In genomic region chr15:31309526-31309925, GRCm38 (mm10) we compare ENCODE assay signal across 11 mouse cellular contexts. TPM values are rescaled to one million over a fixed set of nuclear protein-coding genes. Genes with fewer than 3 reads are reported as not detected.
DNase-seq lines count a peak whose midpoint lies in the region; ATAC-seq and TF ChIP-seq lines count a peak whose summit lies in the region.
"Had no signal": no experiment of that assay in that cellular context is flagged by ENCODE, and none has a peak within 500 bp of the region (broad histone marks: within the 10 kb centered on the region; RNA-seq: fewer than 3 reads in every experiment).

No protein-coding gene starts in this region.

- WGBS in kidney, embryonic 15.5 days = 75% methylated on average over 15 of the region's 15 CpGs
- 89% methylated on average over 15 of the region's 15 CpGs for WGBS in thymus, adult 2 months

- H3K27me3 ChIP-seq in kidney, embryonic 15.5 days = no peaks in the 10 kb centered on the region
- no peaks in the 10 kb centered on the region for H3K27me3 ChIP-seq in thymus, adult 2 months (ENCODE audit: control insufficient read depth, insufficient read depth, low read length)
- H3K27me3 ChIP-seq: embryonic facial prominence, embryonic 13.5 days; midbrain, embryonic 15.5 days had no signal

- TF ChIP-seq POLR2A in thymus, adult 2 months (IDR thresholded peaks at IDR 0.05; ENCODE audit: control insufficient read depth, extremely low read depth, insufficient read depth, low read length, poor library complexity) = no peak
- no peak for TF ChIP-seq POLR2A in bone marrow macrophage, adult 2 months (IDR thresholded peaks at IDR 0.05; ENCODE audit: borderline replicate concordance, low read depth, low read length)

- no peak overlapping the region for H3K4me2 ChIP-seq in kidney, embryonic 15.5 days
- H3K4me2 ChIP-seq: embryonic facial prominence, embryonic 13.5 days; midbrain, embryonic 15.5 days had no signal

- H3K36me3 ChIP-seq in kidney, embryonic 15.5 days = no peaks in the 10 kb centered on the region
- no peaks in the 10 kb centered on the region for H3K36me3 ChIP-seq in thymus, adult 2 months (ENCODE audit: control insufficient read depth, insufficient read depth, low read length)
- H3K36me3 ChIP-seq: embryonic facial prominence, embryonic 13.5 days; midbrain, embryonic 15.5 days had no signal

- TF ChIP-seq CTCF in thymus, adult 2 months (IDR thresholded peaks at IDR 0.05; ENCODE audit: borderline replicate concordance, control insufficient read depth, extremely low read depth, insufficient read depth, low read length, poor library complexity) = peak; percentile 67; the same call in 1 of the 2 replicates
- TF ChIP-seq CTCF in bone marrow macrophage, adult 2 months (IDR thresholded peaks at IDR 0.05; ENCODE audit: low read depth, low read length) = peak; percentile 79

- peaks cover 9% of the 10 kb centered on the region for H3K4me1 ChIP-seq in kidney, embryonic 15.5 days
- no peaks in the 10 kb centered on the region for H3K4me1 ChIP-seq in thymus, adult 2 months (replicated peaks; ENCODE audit: control insufficient read depth, insufficient read depth, low read length)
- peaks cover 1% of the 10 kb centered on the region for H3K4me1 ChIP-seq in bone marrow macrophage, adult 2 months (ENCODE audit: control insufficient read depth, insufficient read depth, low read length)
- H3K4me1 ChIP-seq: midbrain, embryonic 15.5 days had no signal

- H3K9me3 ChIP-seq in kidney, embryonic 15.5 days (replicated peaks) = no peaks in the 10 kb centered on the region

- no peak overlapping the region for H3K4me3 ChIP-seq in kidney, embryonic 15.5 days (replicated peaks)
- H3K4me3 ChIP-seq in thymus, adult 2 months (ENCODE audit: control insufficient read depth, insufficient read depth, low read length) = no peak overlapping the region
- H3K4me3 ChIP-seq in bone marrow macrophage, adult 2 months (ENCODE audit: insufficient read depth, low read length) = no peak overlapping the region
- H3K4me3 ChIP-seq: embryonic facial prominence, embryonic 13.5 days; midbrain, embryonic 15.5 days had no signal

- DNase-seq in kidney, postnatal 4 days = peak; percentile 30 to 42
- no peak for DNase-seq in thymus, adult 2 months
- DNase-seq in thymus, postnatal 25 days = no peak
- DNase-seq in testis, postnatal 14 days (ENCODE audit: low spot score) = peak; percentile 68
- DNase-seq in gastrocnemius, postnatal 4 days (ENCODE audit: low spot score in 2 of 2) = no peak
- DNase-seq: heart, postnatal 4 days; right cerebral cortex, adult 18-20 months had no signal

- ATAC-seq in kidney, embryonic 15.5 days (replicated peaks; ENCODE audit: low FRiP score) = no peak
- ATAC-seq: midbrain, embryonic 15.5 days had no signal

- H3K27ac ChIP-seq in kidney, embryonic 15.5 days = no peak overlapping the region
- H3K27ac ChIP-seq in thymus, adult 2 months (ENCODE audit: control insufficient read depth, insufficient read depth, low read length) = no peak overlapping the region
- no peak overlapping the region for H3K27ac ChIP-seq in bone marrow macrophage, adult 2 months (ENCODE audit: insufficient read depth, low read depth, low read length)
- H3K27ac ChIP-seq: embryonic facial prominence, embryonic 13.5 days; midbrain, embryonic 15.5 days had no signal

- H3K9ac ChIP-seq in kidney, embryonic 15.5 days = no peak overlapping the region
- H3K9ac ChIP-seq: embryonic facial prominence, embryonic 13.5 days; midbrain, embryonic 15.5 days had no signal

RNA-seq across cellular contexts. Expression of gene Ankrd33b, which starts 58.0 kb away (rescaled TPM):
- 6.2 and 6.5 TPM in 2 replicates for polyA plus RNA-seq in kidney, embryonic 15.5 days (2015; fragmentation: Nextera tagmentation; extraction: Ambion mirVana)
- polyA plus RNA-seq in thymus, adult 2 months (2012; rRNA removed) = 6.9 and 7.6 TPM in 2 replicates
- 7.8 and 9.5 TPM in 2 replicates for polyA plus RNA-seq in bone marrow macrophage, adult 2 months (2012; ENCODE audit: insufficient read depth, insufficient read length, missing spikeins)
- total RNA-seq in gastrocnemius, postnatal 4 days (2021) = 1 to 10 TPM; 4.9 to 5.3 TPM

Comparison
In these comparisons a context has a peak if more than half of its experiments do, and no peak if none do; other contexts are left out.
1. DNase-seq: peak in kidney, postnatal 4 days (2 of 2) and testis, postnatal 14 days (single experiment); none in thymus, adult 2 months (single experiment), thymus, postnatal 25 days (single experiment) and gastrocnemius, postnatal 4 days (0 of 2).